Mouse (Mus musculus): ENCODE data around the gene Pmf1.
"Not testable (repeated sequence)": the region's sequence is repeated elsewhere in the genome, so short reads cannot be mapped to it uniquely, and the experiment has no call there.

Pmf1 gene

DNA sequence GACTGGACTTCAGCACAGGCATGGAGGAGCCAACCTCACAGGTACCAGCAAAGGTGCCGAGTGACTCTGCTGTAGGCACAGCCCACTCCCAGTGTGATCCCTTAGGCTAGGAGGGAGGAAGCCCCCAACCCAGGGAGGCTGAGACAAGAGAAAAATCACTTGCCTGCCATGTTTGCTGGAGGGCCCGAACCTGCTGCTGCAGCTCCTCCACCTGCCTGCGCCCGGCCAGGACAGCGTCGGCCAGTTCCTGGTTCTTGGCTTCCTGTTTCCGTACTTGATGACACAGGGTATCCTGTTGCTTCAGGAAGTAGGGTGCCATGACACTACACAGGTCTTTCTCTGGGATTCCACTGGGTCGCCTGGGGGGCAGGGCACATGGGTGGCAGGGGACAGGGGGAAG is 14.4 kb downstream of the Pmf1 start:
- DNase-seq (ENCODE audit: inconsistent ontology term), result no peak

DNA sequence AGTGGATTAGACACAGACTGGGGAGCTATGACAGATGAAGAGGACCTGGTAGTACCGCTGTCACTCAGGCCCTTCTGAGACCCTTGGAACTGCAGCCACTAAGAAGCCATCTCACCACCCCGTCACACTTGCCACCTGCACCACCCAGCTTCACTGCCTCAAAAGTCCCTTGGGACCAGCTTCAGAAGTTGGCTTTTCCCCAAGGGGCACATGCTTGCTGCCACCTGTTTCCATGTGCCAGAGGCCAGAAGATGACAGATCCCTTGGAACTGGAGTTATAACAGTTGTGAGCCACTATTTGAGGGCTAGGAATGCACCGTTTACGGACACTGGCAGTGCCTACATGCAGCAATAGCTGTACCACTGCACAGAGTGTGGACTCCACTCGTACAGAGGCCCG is 14.8 kb downstream of the Pmf1 start:
- no peak for DNase-seq (ENCODE audit: inconsistent ontology term)

- DNase-seq (ENCODE audit: inconsistent ontology term), result no peak
Measured at GRCm38 (mm10) chr3:88393776-88394375, 16.3 kb downstream of the Pmf1 start.

DNA sequence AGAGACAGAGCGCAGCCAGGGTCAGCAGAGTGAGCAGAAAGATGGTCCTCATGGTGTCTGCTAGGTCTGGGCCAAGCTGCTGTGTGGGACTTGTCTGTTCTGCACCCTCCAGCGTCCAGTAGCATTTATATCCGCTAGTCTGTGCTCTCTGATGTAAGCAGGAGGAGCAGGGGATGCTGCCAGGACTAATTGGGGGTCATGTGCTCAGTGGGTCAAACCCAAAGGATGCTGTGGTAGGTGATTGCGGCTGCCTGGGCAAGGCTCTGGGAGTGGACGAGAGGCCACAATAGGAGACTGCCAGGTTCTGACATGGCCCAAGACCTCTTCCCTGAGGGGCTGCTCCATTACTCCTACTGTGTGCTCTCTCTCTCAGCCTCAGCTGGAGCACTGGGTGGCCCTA is 25.8 kb downstream of the Pmf1 start, which contains the start of gene Bglap:
TSS of gene Bglap (minus strand) at position 101 of the 400 bp plus-strand sequence.
- DNase-seq (ENCODE audit: inconsistent ontology term), result no peak

DNA sequence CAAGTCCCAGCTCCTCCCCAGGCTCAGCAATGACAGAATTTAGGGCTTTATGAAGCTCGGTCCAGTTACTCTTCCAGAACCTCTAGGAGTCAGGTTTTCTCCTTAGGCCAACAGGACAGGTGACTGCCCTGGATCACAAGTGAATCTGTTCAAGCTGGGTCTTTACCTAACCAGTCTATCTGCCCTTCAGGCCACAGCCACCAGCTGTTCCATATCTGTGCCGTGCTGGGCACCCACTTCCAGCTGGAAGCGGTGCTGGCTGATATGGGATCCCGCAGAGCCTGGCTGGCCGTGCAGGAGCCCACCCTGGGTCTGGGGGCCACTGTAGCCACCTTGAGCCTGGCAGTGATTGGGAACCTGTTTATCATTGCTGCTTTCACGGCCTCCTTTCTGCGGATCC is 27.7 kb downstream of the Pmf1 start:
- DNase-seq (ENCODE audit: inconsistent ontology term), result not testable (repeated sequence)

DNA sequence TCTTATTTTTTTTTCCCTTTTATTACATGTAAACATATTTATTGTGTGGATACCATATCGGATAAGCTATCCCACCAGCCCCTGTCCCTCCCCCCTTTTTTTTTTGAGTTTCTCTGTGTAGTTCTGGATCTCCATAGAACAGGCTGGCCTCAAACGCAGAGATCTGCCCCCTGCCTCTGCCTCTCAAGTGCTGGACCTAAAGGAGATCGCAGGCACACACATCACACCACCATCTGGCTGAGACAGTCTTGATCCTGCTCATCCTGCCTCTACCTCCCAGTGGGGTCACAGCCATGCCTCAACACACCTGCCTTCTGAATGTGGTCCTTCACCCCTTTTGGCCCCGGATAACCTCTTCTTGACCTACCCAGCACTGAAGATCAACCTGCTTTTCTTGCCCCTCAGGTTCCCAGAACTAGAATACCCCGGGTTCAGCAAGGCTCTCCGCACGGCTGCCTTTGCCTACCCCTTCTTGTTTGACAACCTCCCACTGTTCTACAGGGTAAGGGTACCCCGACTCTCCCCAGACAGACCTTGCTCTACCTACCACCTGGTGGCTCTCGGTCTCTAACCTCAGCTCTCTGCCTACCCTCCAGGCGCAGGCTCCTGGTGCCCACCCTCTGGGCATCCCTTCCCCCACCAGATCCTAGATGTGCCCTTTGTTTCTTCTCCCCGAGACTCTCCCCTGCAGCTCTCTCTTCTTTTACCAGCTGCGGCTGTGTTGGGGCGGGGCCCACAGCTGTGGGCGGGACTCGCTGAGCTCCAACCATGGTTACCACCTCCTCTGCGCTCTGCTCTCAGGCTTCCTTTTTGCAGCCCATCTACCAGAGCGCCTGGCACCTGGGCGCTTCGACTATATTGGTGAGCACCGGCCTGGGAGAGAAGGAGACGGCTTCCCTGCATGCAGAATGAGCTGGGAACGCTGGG is 28.5 kb downstream of the Pmf1 start:
- DNase-seq (ENCODE audit: inconsistent ontology term), result peak; percentile 23

- DNase-seq (ENCODE audit: inconsistent ontology term), result not testable (repeated sequence)
Measured at GRCm38 (mm10) chr3:88378599-88378998, 31.5 kb downstream of the Pmf1 start, which contains the start of gene Bglap2. Gene Bglap2, minus strand, starts transcription at chr3:88378699.

GRCm38 (mm10) chr3:88376644-88377043 is 33.5 kb downstream of the Pmf1 start:
- not testable (repeated sequence) for DNase-seq (ENCODE audit: inconsistent ontology term)

DNA sequence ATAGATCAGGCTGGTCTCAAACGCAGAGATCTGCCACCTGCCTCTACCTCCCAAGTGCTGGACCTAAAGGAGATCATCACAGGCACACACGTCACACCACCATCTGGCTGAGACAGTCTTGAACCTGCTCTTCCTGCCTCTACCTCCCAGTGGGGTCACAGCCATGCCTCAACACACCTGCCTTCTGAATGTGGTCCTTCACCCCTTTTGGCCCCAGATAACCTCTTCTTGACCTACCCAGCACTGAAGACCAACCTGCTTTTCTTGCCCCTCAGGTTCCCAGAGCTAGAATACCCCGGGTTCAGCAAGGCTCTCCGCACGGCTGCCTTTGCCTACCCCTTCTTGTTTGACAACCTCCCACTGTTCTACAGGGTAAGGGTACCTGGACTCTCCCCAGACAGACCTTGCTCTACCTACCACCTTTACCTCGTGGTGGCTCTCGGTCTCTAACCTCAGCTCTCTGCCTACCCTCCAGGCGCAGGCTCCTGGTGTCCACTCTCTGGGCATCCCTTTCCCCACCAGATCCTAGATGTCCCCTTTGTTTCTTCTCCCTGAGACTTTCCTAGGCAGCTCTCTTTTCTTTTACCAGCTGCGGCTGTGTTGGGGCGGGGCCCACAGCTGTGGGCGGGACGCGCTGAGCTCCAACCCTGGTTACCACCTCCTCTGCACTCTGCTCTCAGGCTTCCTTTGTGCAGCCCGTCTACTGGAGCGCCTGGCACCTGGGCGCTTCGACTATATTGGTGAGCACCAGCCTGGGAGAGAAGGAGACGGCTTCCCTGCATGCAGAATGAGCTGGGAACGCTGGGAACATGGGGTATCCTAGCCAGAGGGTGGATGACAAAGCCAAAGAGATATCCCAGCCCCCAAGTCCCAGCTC is 34.1 kb downstream of the Pmf1 start:
- peak; percentile 33 for DNase-seq (ENCODE audit: inconsistent ontology term)

- not testable (repeated sequence) for DNase-seq (ENCODE audit: inconsistent ontology term)
Measured at GRCm38 (mm10) chr3:88372643-88373042, 37.5 kb downstream of the Pmf1 start, which contains the start of gene Bglap3. Gene Bglap3, minus strand, starts transcription at chr3:88372743.

GRCm38 (mm10) chr3:88368511-88368910 is 41.6 kb downstream of the Pmf1 start:
- not testable (repeated sequence) for DNase-seq (ENCODE audit: inconsistent ontology term)

- not testable (repeated sequence) for DNase-seq (ENCODE audit: inconsistent ontology term)
Measured at GRCm38 (mm10) chr3:88367517-88367916, 42.6 kb downstream of the Pmf1 start.

- DNase-seq (ENCODE audit: inconsistent ontology term), result not testable (repeated sequence)
Measured at GRCm38 (mm10) chr3:88366830-88367428, 43.2 kb downstream of the Pmf1 start.

GRCm38 (mm10) chr3:88365705-88366361 is 44.3 kb downstream of the Pmf1 start:
- DNase-seq (ENCODE audit: inconsistent ontology term), result no peak

- DNase-seq (ENCODE audit: inconsistent ontology term), result peak; percentile 89
Measured at GRCm38 (mm10) chr3:88364337-88364736, 45.8 kb downstream of the Pmf1 start, which contains the start of gene Paqr6. Gene Paqr6, plus strand, starts transcription at chr3:88364584.

- DNase-seq (ENCODE audit: inconsistent ontology term), result peak; percentile 68
Measured at GRCm38 (mm10) chr3:88363700-88364099, 46.4 kb downstream of the Pmf1 start.

DNA sequence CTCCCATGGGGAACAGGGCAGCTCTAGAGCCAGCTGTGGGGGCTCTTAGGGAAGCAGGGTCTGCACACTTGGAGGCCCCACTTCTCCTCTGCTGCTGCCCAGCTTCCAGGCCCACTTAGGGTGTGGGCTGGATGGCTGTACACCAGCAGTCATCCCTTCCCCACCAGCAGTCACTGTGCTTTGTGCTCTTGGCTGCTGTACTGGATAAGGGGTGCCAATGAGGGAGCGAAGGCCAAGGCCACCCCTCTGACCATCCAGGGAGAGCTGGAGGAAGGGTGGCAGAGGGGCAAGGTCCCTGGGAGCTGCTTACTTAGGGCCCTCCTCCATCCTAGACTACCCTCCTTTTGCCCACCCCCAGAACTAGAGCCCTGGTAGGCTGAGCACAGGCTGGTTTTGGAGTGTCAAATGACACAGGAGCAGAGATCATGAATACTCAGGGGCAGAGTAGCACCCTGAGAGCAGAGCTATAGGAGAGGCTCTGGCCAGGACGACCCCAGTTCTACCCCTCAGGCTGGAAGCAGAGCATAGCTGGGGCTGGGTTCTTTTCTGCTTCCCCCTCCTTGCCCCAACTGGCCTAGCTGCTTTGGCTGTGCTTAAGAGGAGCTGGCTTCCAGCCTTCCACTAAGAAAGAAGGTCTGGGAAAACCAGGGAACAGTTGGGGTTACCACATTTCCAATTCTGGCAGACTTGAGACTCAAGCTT is 48.4 kb downstream of the Pmf1 start:
- no peak for DNase-seq (ENCODE audit: inconsistent ontology term)

DNA sequence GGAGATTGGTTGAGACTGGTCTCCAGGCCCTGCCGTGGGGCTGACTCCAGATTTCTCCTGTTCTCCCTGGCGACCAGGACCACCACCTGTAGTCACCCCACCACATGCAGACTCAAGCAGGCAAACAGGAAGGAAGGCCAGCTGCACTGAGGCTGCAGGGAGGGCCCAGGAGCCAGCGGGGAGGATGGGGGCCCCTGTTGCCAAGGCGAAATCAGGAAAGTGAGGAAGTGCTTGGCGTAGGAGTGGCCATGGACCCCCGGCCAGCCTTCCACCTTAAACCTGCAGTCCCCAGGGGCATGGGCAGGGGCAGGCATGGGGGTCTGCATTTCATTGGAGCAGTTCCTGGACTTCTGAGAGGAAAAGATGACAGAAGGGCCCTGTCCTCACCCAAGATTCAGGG is 49.0 kb downstream of the Pmf1 start:
- no peak for DNase-seq (ENCODE audit: inconsistent ontology term)

DNA sequence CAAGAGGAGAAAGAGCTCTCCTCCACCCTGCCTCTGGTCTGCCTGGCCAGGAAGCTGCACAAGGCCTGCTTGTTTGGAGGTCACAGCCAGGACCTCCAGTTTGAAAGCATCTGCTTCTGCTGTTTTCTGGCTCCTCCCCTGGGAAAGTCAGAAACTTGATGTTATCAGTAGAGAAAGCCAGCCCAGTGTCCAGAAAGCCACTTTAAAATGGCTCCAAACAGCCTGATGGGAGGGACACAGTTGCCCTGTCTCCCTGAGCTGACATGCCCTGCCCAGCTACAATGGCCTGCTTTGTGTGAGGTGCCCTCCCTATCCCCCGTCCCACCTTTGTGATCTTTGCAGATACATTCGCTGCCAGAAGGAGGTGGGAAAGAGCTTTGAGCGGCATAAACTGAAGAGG is 50.1 kb downstream of the Pmf1 start:
- DNase-seq (ENCODE audit: inconsistent ontology term), result no peak

GRCm38 (mm10) chr3:88359584-88359983 is 50.5 kb downstream of the Pmf1 start:
- no peak for DNase-seq (ENCODE audit: inconsistent ontology term)
